Mouse (Mus musculus) lung, embryonic 16.5 days (tissue): ENCODE measurements around the gene Cdk9. TPM values are rescaled to one million over a fixed set of nuclear protein-coding genes. Genes with fewer than 3 reads are reported as not detected.

Source experiments
- ATAC-seq: fragments of 200-750 bp; cut with Nextera tagmentation; 2 replicates; pipeline ENCODE4 v1.8.0; 2017; ENCODE audit warnings: low read depth, mild to moderate bottlenecking, moderate library complexity
- H3K27ac ChIP-seq: fragments of 300-500 bp; sonication (generic); 2 replicates; pipeline ENCODE4 v1.5.1; 2014; ENCODE audit warnings: mild to moderate bottlenecking, control low read depth, low read length
- H3K27me3 ChIP-seq: fragments of 300-500 bp; sonication (generic); 2 replicates; pipeline ENCODE4 v1.6.1; 2014; ENCODE audit warnings: low read depth, low read length, mixed read lengths; ENCODE audit not compliant: control insufficient read depth, insufficient read depth
- H3K36me3 ChIP-seq: fragments of 300-500 bp; sonication (generic); 2 replicates; pipeline ENCODE4 v1.6.1; 2014; ENCODE audit warnings: low read length; ENCODE audit not compliant: control insufficient read depth, insufficient read depth
- H3K4me1 ChIP-seq: fragments of 300-500 bp; sonication (generic); replicated peaks from 2 replicates; pipeline ENCODE4 v1.6.1; 2014; ENCODE audit warnings: low read length, mixed read lengths; ENCODE audit not compliant: control insufficient read depth, insufficient read depth
- H3K4me2 ChIP-seq: fragments of 300-500 bp; sonication (generic); 2 replicates; pipeline ENCODE4 v1.6.1; 2014; ENCODE audit warnings: low read depth, low read length, control low read depth
- H3K4me3 ChIP-seq: fragments of 300-500 bp; sonication (generic); 2 replicates; pipeline ENCODE4 v1.5.1; 2014; ENCODE audit warnings: mild to moderate bottlenecking, low read length, control low read depth
- H3K9ac ChIP-seq: fragments of 300-500 bp; sonication (generic); 2 replicates; pipeline ENCODE4 v1.6.1; 2014; ENCODE audit warnings: low read length, control low read depth
- H3K9me3 ChIP-seq: fragments of 300-500 bp; sonication (generic); 2 replicates; pipeline ENCODE4 v1.6.1; 2016; ENCODE audit warnings: low read length; ENCODE audit not compliant: control insufficient read depth
- WGBS: fragments of 180-500 bp; shearing (Covaris S2); extraction: QIAGEN DNeasy Blood & Tissue Kit; methylation state at CpG from one replicate; pipeline ENCODE4 v1.1.7; 2014; 5-methylcytosine and 5-hydroxymethylcytosine counted together
- polyA plus RNA-seq: library from polyadenylated mRNA; unstranded; fragments of >200 nt; fragmentation: Nextera tagmentation; extraction: Ambion mirVana; gene quantifications from 2 replicates; pipeline ENCODE4 v1.2.1, GENCODE M21; 2015

Cdk9 gene
- polyA plus RNA-seq, 1 experiment from 2014 or later, result 85.1 TPM

- peaks cover 40% of the 10 kb centered on the region for H3K36me3 ChIP-seq
Measured at GRCm38 (mm10) chr2:32680051-32680451, 32.8 kb downstream of the Cdk9 start.

GRCm38 (mm10) chr2:32677683-32678082 is 35.2 kb downstream of the Cdk9 start:
- Histone ChIP-seq H3K4me3 (no peak overlapping the region), H3K27me3 (no peaks in the 10 kb centered on the region), H3K27ac (no peak overlapping the region), H3K36me3 (peaks cover 44% of the 10 kb centered on the region), H3K9ac (no peak overlapping the region), H3K4me2 (no peak overlapping the region), H3K9me3 (no peaks in the 10 kb centered on the region; the same call in 1 of the 2 replicates), H3K4me1 (peaks cover 7% of the 10 kb centered on the region; the same call in 1 of the 2 replicates)
- 79% methylated on average over 7 of the region's 7 CpGs for WGBS
- no peak for ATAC-seq

More at GRCm38 (mm10) chr2:32680051-32680451, 32.8 kb downstream of the Cdk9 start:
- ATAC-seq, result peak; percentile 63
- Histone ChIP-seq H3K27me3 (no peaks in the 10 kb centered on the region), H3K27ac (no peak overlapping the region), H3K4me1 (peaks cover 5% of the 10 kb centered on the region; the same call in 1 of the 2 replicates), H3K9me3 (no peaks in the 10 kb centered on the region; the same call in 1 of the 2 replicates), H3K9ac (no peak overlapping the region; the same call in 1 of the 2 replicates), H3K4me3 (no peak overlapping the region), H3K4me2 (no peak overlapping the region)
- WGBS, result 29% methylated on average over 7 of the region's 7 CpGs

GRCm38 (mm10) chr2:32676821-32677220 is 36.1 kb downstream of the Cdk9 start:
- Histone ChIP-seq H3K27ac (no peak overlapping the region), H3K4me1 (peaks cover 7% of the 10 kb centered on the region; the same call in 1 of the 2 replicates), H3K9me3 (no peaks in the 10 kb centered on the region; the same call in 1 of the 2 replicates), H3K4me2 (no peak overlapping the region), H3K4me3 (no peak overlapping the region), H3K27me3 (no peaks in the 10 kb centered on the region), H3K36me3 (peaks cover 38% of the 10 kb centered on the region), H3K9ac (no peak overlapping the region)
- no peak for ATAC-seq
- WGBS, result 86% methylated on average over 3 of the region's 3 CpGs

- H3K4me3 ChIP-seq, result no peak overlapping the region
- no peaks in the 10 kb centered on the region; the same call in 1 of the 2 replicates for H3K9me3 ChIP-seq
- no peak overlapping the region for H3K4me2 ChIP-seq
- no peak overlapping the region for H3K9ac ChIP-seq
- no peaks in the 10 kb centered on the region for H3K27me3 ChIP-seq
- no peak overlapping the region for H3K27ac ChIP-seq
- WGBS, result 69% methylated on average over 16 of the region's 16 CpGs
- H3K4me1 ChIP-seq, result peaks cover 2% of the 10 kb centered on the region; the same call in 1 of the 2 replicates
- H3K36me3 ChIP-seq, result peaks cover 39% of the 10 kb centered on the region
- ATAC-seq, result peak; percentile 80
Measured at GRCm38 (mm10) chr2:32673176-32673917, 39.5 kb downstream of the Cdk9 start.

- ATAC-seq, result no peak
- Histone ChIP-seq H3K9ac (no peak overlapping the region), H3K27me3 (no peaks in the 10 kb centered on the region), H3K4me1 (peaks cover 2% of the 10 kb centered on the region; the same call in 1 of the 2 replicates), H3K36me3 (peaks cover 36% of the 10 kb centered on the region), H3K27ac (no peak overlapping the region), H3K4me2 (no peak overlapping the region), H3K9me3 (no peaks in the 10 kb centered on the region; the same call in 1 of the 2 replicates), H3K4me3 (no peak overlapping the region)
- 69% methylated on average over 9 of the region's 9 CpGs for WGBS
Measured at GRCm38 (mm10) chr2:32671907-32672595, 40.8 kb downstream of the Cdk9 start.

GRCm38 (mm10) chr2:32671147-32671546 is 41.7 kb downstream of the Cdk9 start:
- WGBS, result 85% methylated on average over 9 of the region's 9 CpGs
- Histone ChIP-seq H3K4me1 (peaks cover 2% of the 10 kb centered on the region; the same call in 1 of the 2 replicates), H3K9ac (no peak overlapping the region), H3K36me3 (peaks cover 35% of the 10 kb centered on the region), H3K27ac (no peak overlapping the region), H3K27me3 (no peaks in the 10 kb centered on the region), H3K4me3 (no peak overlapping the region), H3K4me2 (no peak overlapping the region), H3K9me3 (no peaks in the 10 kb centered on the region; the same call in 1 of the 2 replicates)
- ATAC-seq, result no peak

GRCm38 (mm10) chr2:32669876-32670275 is 43.0 kb downstream of the Cdk9 start:
- Histone ChIP-seq H3K4me1 (peaks cover 2% of the 10 kb centered on the region; the same call in 1 of the 2 replicates), H3K9me3 (no peaks in the 10 kb centered on the region), H3K36me3 (peaks cover 23% of the 10 kb centered on the region; the same call in 1 of the 2 replicates), H3K4me3 (no peak overlapping the region), H3K27me3 (no peaks in the 10 kb centered on the region), H3K9ac (no peak overlapping the region), H3K27ac (no peak overlapping the region), H3K4me2 (no peak overlapping the region)
- WGBS, result 80% methylated on average over 3 of the region's 3 CpGs
- ATAC-seq, result no peak

- ATAC-seq, result no peak
- H3K4me3 ChIP-seq, result no peak overlapping the region
- H3K9me3 ChIP-seq, result no peaks in the 10 kb centered on the region
- no peak overlapping the region for H3K9ac ChIP-seq
- H3K4me2 ChIP-seq, result no peak overlapping the region
- no peaks in the 10 kb centered on the region for H3K27me3 ChIP-seq
- 89% methylated on average over 7 of the region's 7 CpGs for WGBS
- no peaks in the 10 kb centered on the region; the same call in 1 of the 2 replicates for H3K4me1 ChIP-seq
- H3K27ac ChIP-seq, result no peak overlapping the region
- peaks cover 15% of the 10 kb centered on the region; the same call in 1 of the 2 replicates for H3K36me3 ChIP-seq
Measured at GRCm38 (mm10) chr2:32668176-32668575, 44.7 kb downstream of the Cdk9 start.

GRCm38 (mm10) chr2:32667775-32668174 is 45.1 kb downstream of the Cdk9 start:
- no peak for ATAC-seq

More at GRCm38 (mm10) chr2:32667775-32668174, 45.1 kb downstream of the Cdk9 start:
- Histone ChIP-seq H3K4me2 (no peak overlapping the region), H3K9me3 (no peaks in the 10 kb centered on the region), H3K27ac (no peak overlapping the region), H3K36me3 (peaks cover 12% of the 10 kb centered on the region; the same call in 1 of the 2 replicates), H3K4me3 (no peak overlapping the region), H3K9ac (no peak overlapping the region), H3K4me1 (no peaks in the 10 kb centered on the region), H3K27me3 (no peaks in the 10 kb centered on the region)
- 39% methylated on average over 11 of the region's 11 CpGs for WGBS
